In the genomic region with DNA sequence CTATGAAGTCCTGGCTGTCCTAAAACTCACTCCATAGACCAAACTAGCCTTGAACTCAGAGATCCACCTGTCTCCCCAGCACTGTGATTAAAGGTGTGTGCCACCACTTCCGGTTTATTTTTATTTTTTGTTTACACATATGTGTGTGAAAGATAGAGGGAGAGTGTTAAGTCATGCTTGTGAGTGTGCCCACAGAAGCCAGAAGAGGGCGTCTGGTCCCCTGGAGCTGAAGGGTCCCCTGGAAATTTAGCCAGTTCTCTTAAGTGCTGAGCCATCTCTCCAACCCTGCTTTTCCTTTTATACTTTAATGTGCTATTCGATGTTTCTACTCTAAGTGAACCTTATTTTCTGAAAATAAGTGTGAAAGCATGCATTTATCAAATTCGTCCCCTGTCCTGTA, we compare ENCODE assay signal across 8 mouse cellular contexts. TPM values are rescaled to one million over a fixed set of nuclear protein-coding genes. Genes with fewer than 3 reads are reported as not detected.
DNase-seq lines count a peak whose midpoint lies in the region; TF ChIP-seq lines count a peak whose summit lies in the region.

No protein-coding gene starts in this region.

- DNase-seq in cerebellum, postnatal 10 days: peak; percentile 49 to 52
- DNase-seq in cerebellum, adult 8-10 months: no peak
- peak; percentile 26 for DNase-seq in thymus, adult 2 months
- no peak for DNase-seq in thymus, adult 18-20 months
- peak; percentile 42 for DNase-seq in induced T-regulatory cell, adult 2 months (ENCODE audit: low read depth)
- peak; percentile 54 for DNase-seq in lung, postnatal 10 days
- DNase-seq in spleen, postnatal 36 days (ENCODE audit: low spot score in 2 of 2): no peak
- DNase-seq in adrenal gland, postnatal 4 days (ENCODE audit: low spot score in 2 of 2): no peak

- no peak for TF ChIP-seq POLR2A in thymus, adult 2 months (IDR thresholded peaks at IDR 0.05; ENCODE audit: control insufficient read depth, extremely low read depth, insufficient read depth, low read length, poor library complexity)

- H3K27me3 ChIP-seq in thymus, adult 2 months (ENCODE audit: control insufficient read depth, insufficient read depth, low read length): no peaks in the 10 kb centered on the region

- no peak overlapping the region for H3K4me3 ChIP-seq in thymus, adult 2 months (ENCODE audit: control insufficient read depth, insufficient read depth, low read length)

- no peak overlapping the region for H3K27ac ChIP-seq in thymus, adult 2 months (ENCODE audit: control insufficient read depth, insufficient read depth, low read length)

- H3K36me3 ChIP-seq in thymus, adult 2 months (ENCODE audit: control insufficient read depth, insufficient read depth, low read length): no peaks in the 10 kb centered on the region

- TF ChIP-seq CTCF in thymus, adult 2 months (IDR thresholded peaks at IDR 0.05; ENCODE audit: borderline replicate concordance, control insufficient read depth, extremely low read depth, insufficient read depth, low read length, poor library complexity): no peak

- no peaks in the 10 kb centered on the region for H3K4me1 ChIP-seq in thymus, adult 2 months (replicated peaks; ENCODE audit: control insufficient read depth, insufficient read depth, low read length)

- WGBS in thymus, adult 2 months: 26% methylated on average over 4 of the region's 4 CpGs

RNA-seq across cellular contexts. Expression of gene Cgn, which starts 25.3 kb away (rescaled TPM):
- polyA plus RNA-seq in thymus, adult 2 months (2012; rRNA removed): 1.0 and 1.5 TPM in 2 replicates
- total RNA-seq in adrenal gland, postnatal 4 days (2021): 1 to 10 TPM; 3.7 to 6.2 TPM

RNA-seq across cellular contexts. Expression of gene Pogz, which starts 25.7 kb away (rescaled TPM):
- polyA plus RNA-seq in thymus, adult 2 months (2012; rRNA removed): 69.6 and 73.6 TPM in 2 replicates
- total RNA-seq in adrenal gland, postnatal 4 days (2021): 10 to 100 TPM; 59.0 to 63.0 TPM

Comparison
In these comparisons a context has a peak if more than half of its experiments do, and no peak if none do; other contexts are left out.
1. DNase-seq: peak in cerebellum, postnatal 10 days (2 of 2), thymus, adult 2 months (single experiment), induced T-regulatory cell, adult 2 months (single experiment) and lung, postnatal 10 days (single experiment); none in cerebellum, adult 8-10 months (single experiment), thymus, adult 18-20 months (0 of 2), spleen, postnatal 36 days (0 of 2) and adrenal gland, postnatal 4 days (0 of 2).